Mouse (Mus musculus) limb, embryonic 11.5 days (tissue): ENCODE measurements around the gene Cyp51. TPM values are rescaled to one million over a fixed set of nuclear protein-coding genes. Genes with fewer than 3 reads are reported as not detected.
"Not testable (repeated sequence)": the region's sequence is repeated elsewhere in the genome, so short reads cannot be mapped to it uniquely, and the experiment has no call there.

Experiments used
- ATAC-seq: fragments of 200-750 bp; cut with Nextera tagmentation; 2 replicates; pipeline ENCODE4 v1.8.0; 2017; ENCODE audit warnings: low read depth; ENCODE audit not compliant: insufficient number of reproducible peaks, low FRiP score, low TSS enrichment
- DNase-seq: peaks from one replicate; pipeline ENCODE4 v3.0.0-alpha.2; 2015; ENCODE audit warnings: low spot score
- H3K27ac ChIP-seq: fragments of 300-500 bp; sonication (generic); replicated peaks from 2 replicates; pipeline ENCODE4 v1.5.1; 2014; ENCODE audit warnings: low read depth, mild to moderate bottlenecking, low read length
- H3K27me3 ChIP-seq: fragments of 300-500 bp; sonication (generic); 2 replicates; pipeline ENCODE4 v1.6.1; 2014; ENCODE audit warnings: mild to moderate bottlenecking, low read length, mixed read lengths; ENCODE audit not compliant: control insufficient read depth, insufficient read depth
- H3K36me3 ChIP-seq: fragments of 300-500 bp; sonication (generic); 2 replicates; pipeline ENCODE4 v1.6.1; 2014; ENCODE audit warnings: mild to moderate bottlenecking, low read length, moderate library complexity, mixed read lengths; ENCODE audit not compliant: control insufficient read depth, insufficient read depth
- H3K4me1 ChIP-seq: fragments of 300-500 bp; sonication (generic); 2 replicates; pipeline ENCODE4 v1.6.1; 2014; ENCODE audit warnings: low read length, mixed read lengths; ENCODE audit not compliant: control insufficient read depth, insufficient read depth
- H3K4me2 ChIP-seq: fragments of 300-500 bp; sonication (generic); 2 replicates; pipeline ENCODE4 v1.6.1; 2014; ENCODE audit warnings: low read depth, mild to moderate bottlenecking, moderate library complexity; ENCODE audit not compliant: severe bottlenecking
- H3K4me3 ChIP-seq: fragments of 300-500 bp; sonication (generic); 2 replicates; pipeline ENCODE4 v1.5.1; 2014; ENCODE audit warnings: low read depth, low read length
- H3K9ac ChIP-seq: fragments of 300-500 bp; sonication (generic); 2 replicates; pipeline ENCODE4 v1.6.1; 2014; ENCODE audit warnings: mild to moderate bottlenecking, low read length
- H3K9me3 ChIP-seq: fragments of 300-500 bp; sonication (generic); 2 replicates; pipeline ENCODE4 v1.6.1; 2016; ENCODE audit warnings: low read length; ENCODE audit not compliant: control insufficient read depth
- WGBS: fragments of 180-500 bp; shearing (Covaris S2); extraction: QIAGEN DNeasy Blood & Tissue Kit; methylation state at CpG from one replicate; pipeline ENCODE4 v1.1.7; 2014; 5-methylcytosine and 5-hydroxymethylcytosine counted together
- polyA plus RNA-seq: library from polyadenylated mRNA; unstranded; fragments of >200 nt; fragmentation: Nextera tagmentation; extraction: Ambion mirVana; gene quantifications from 2 replicates; pipeline ENCODE4 v1.2.1, GENCODE M21; 2014

Gene Cyp51
- 115 and 118 TPM in 2 replicates for polyA plus RNA-seq

- ATAC-seq: peak; percentile 97
- WGBS: under 1% methylated on average over 59 of the region's 59 CpGs
Observed at GRCm38 (mm10) chr5:4104341-4105040, at the start of gene Cyp51. Cyp51 (minus strand) TSS chr5:4104746.

GRCm38 (mm10) chr5:4112570-4113098 lies 8.1 kb upstream of the Cyp51 start:
- WGBS: 92% methylated on average over 5 of the region's 5 CpGs
- H3K4me1 ChIP-seq: no peaks in the 10 kb centered on the region
- H3K4me3 ChIP-seq: no peak overlapping the region
- H3K4me2 ChIP-seq: no peak overlapping the region
- no peak for ATAC-seq
- no peaks in the 10 kb centered on the region for H3K9me3 ChIP-seq
- H3K27me3 ChIP-seq: no peaks in the 10 kb centered on the region
- DNase-seq: no peak
- no peak overlapping the region for H3K9ac ChIP-seq
- no peak overlapping the region for H3K27ac ChIP-seq
- no peaks in the 10 kb centered on the region for H3K36me3 ChIP-seq

More at GRCm38 (mm10) chr5:4104341-4105040, at the start of gene Cyp51:
- H3K4me2 ChIP-seq: peak within 1 kb of the TSS; percentile 53
- H3K9me3 ChIP-seq: no peaks in the 10 kb centered on the region
- H3K27ac ChIP-seq: peak within 1 kb of the TSS; percentile 88
- no peaks in the 10 kb centered on the region for H3K4me1 ChIP-seq
- peak within 1 kb of the TSS; percentile 96 for H3K4me3 ChIP-seq
- peak within 1 kb of the TSS; percentile 87 for H3K9ac ChIP-seq
- H3K27me3 ChIP-seq: no peaks in the 10 kb centered on the region
- peaks cover 8% of the 10 kb centered on the region for H3K36me3 ChIP-seq
- peak; percentile 94 for DNase-seq

GRCm38 (mm10) chr5:4107056-4107455 lies 2.5 kb upstream of the Cyp51 start:
- H3K4me2 ChIP-seq, H3K9ac ChIP-seq, H3K4me3 ChIP-seq, H3K9me3 ChIP-seq, H3K27ac ChIP-seq, DNase-seq, H3K4me1 ChIP-seq, H3K36me3 ChIP-seq, ATAC-seq, H3K27me3 ChIP-seq: not testable (repeated sequence)
- WGBS: 65% methylated on average over 7 of the region's 7 CpGs

- no peak for ATAC-seq
- no peak overlapping the region for H3K27ac ChIP-seq
- no peak overlapping the region for H3K9ac ChIP-seq
- WGBS: 96% methylated on average over 2 of the region's 2 CpGs
- H3K4me3 ChIP-seq: no peak overlapping the region
- H3K4me2 ChIP-seq: no peak overlapping the region
- peaks cover 6% of the 10 kb centered on the region; the same call in 1 of the 2 replicates for H3K36me3 ChIP-seq
- DNase-seq: no peak
- H3K9me3 ChIP-seq: no peaks in the 10 kb centered on the region
- no peaks in the 10 kb centered on the region for H3K4me1 ChIP-seq
- no peaks in the 10 kb centered on the region for H3K27me3 ChIP-seq
Observed at GRCm38 (mm10) chr5:4105651-4106186, 1.2 kb upstream of the Cyp51 start.

GRCm38 (mm10) chr5:4103626-4104340 lies 763 bp downstream of the Cyp51 start:
- under 1% methylated on average over 41 of the region's 41 CpGs for WGBS
- DNase-seq (no peak), ATAC-seq (peak; percentile 65)
- Histone ChIP-seq H3K4me2 (peak overlapping the region; percentile 53), H3K9me3 (no peaks in the 10 kb centered on the region), H3K27ac (peak overlapping the region; percentile 88), H3K36me3 (peaks cover 11% of the 10 kb centered on the region), H3K27me3 (no peaks in the 10 kb centered on the region), H3K4me1 (no peaks in the 10 kb centered on the region), H3K4me3 (peak overlapping the region; percentile 96), H3K9ac (peak overlapping the region; percentile 87)

- Histone ChIP-seq H3K9ac (no peak overlapping the region), H3K4me1 (no peaks in the 10 kb centered on the region), H3K9me3 (no peaks in the 10 kb centered on the region), H3K4me3 (no peak overlapping the region), H3K4me2 (no peak overlapping the region), H3K27me3 (no peaks in the 10 kb centered on the region), H3K27ac (no peak overlapping the region), H3K36me3 (peaks cover 11% of the 10 kb centered on the region)
- DNase-seq (no peak), ATAC-seq (no peak)
- WGBS: 88% methylated on average over 2 of the region's 2 CpGs
Observed at GRCm38 (mm10) chr5:4101770-4102169, 2.8 kb downstream of the Cyp51 start.

GRCm38 (mm10) chr5:4101031-4101430 lies 3.5 kb downstream of the Cyp51 start:
- Histone ChIP-seq H3K9ac (no peak overlapping the region), H3K27ac (no peak overlapping the region), H3K4me1 (no peaks in the 10 kb centered on the region), H3K4me3 (no peak overlapping the region), H3K27me3 (no peaks in the 10 kb centered on the region), H3K36me3 (peaks cover 11% of the 10 kb centered on the region), H3K4me2 (no peak overlapping the region), H3K9me3 (no peaks in the 10 kb centered on the region)
- ATAC-seq: no peak
- WGBS: 97% methylated on average over 4 of the region's 4 CpGs
- DNase-seq: no peak

GRCm38 (mm10) chr5:4094471-4094870 lies 10.1 kb downstream of the Cyp51 start:
- H3K9ac ChIP-seq: no peak overlapping the region
- no peaks in the 10 kb centered on the region for H3K27me3 ChIP-seq
- no peak overlapping the region for H3K4me3 ChIP-seq
- H3K36me3 ChIP-seq: peaks cover 14% of the 10 kb centered on the region
- no peak overlapping the region for H3K4me2 ChIP-seq
- H3K27ac ChIP-seq: no peak overlapping the region
- no peak for ATAC-seq
- DNase-seq: no peak
- H3K9me3 ChIP-seq: no peaks in the 10 kb centered on the region
- 95% methylated on average over 5 of the region's 5 CpGs for WGBS
- no peaks in the 10 kb centered on the region for H3K4me1 ChIP-seq
